Mouse (Mus musculus) midbrain, embryonic 13.5 days (tissue): Measurements from ENCODE around the gene Pear1. TPM values are rescaled to one million over a fixed set of nuclear protein-coding genes. Genes with fewer than 3 reads are reported as not detected.

Source experiments
- ATAC-seq: fragments of 200-750 bp; cut with Nextera tagmentation; 2 replicates; pipeline ENCODE4 v1.8.0; 2017; ENCODE audit warnings: mild to moderate bottlenecking, moderate TSS enrichment, moderate library complexity
- H3K27ac ChIP-seq: fragments of 300-500 bp; sonication (generic); 2 replicates; pipeline ENCODE4 v1.5.1; 2015; ENCODE audit warnings: inconsistent platforms, mild to moderate bottlenecking, moderate library complexity
- H3K27me3 ChIP-seq: fragments of 300-500 bp; sonication (generic); 2 replicates; pipeline ENCODE4 v1.6.1; 2015; ENCODE audit warnings: mild to moderate bottlenecking, inconsistent platforms
- H3K36me3 ChIP-seq: fragments of 300-500 bp; sonication (generic); 2 replicates; pipeline ENCODE4 v1.6.1; 2015; ENCODE audit warnings: mild to moderate bottlenecking, inconsistent platforms
- H3K4me1 ChIP-seq: fragments of 300-500 bp; sonication (generic); replicated peaks from 2 replicates; pipeline ENCODE4 v1.6.1; 2015; ENCODE audit warnings: inconsistent platforms
- H3K4me2 ChIP-seq: fragments of 300-500 bp; sonication (generic); replicated peaks from 2 replicates; pipeline ENCODE4 v1.6.1; 2015; ENCODE audit warnings: moderate library complexity, mild to moderate bottlenecking, inconsistent platforms
- H3K4me3 ChIP-seq: fragments of 300-500 bp; sonication (generic); replicated peaks from 2 replicates; pipeline ENCODE4 v1.5.1; 2015; ENCODE audit warnings: mild to moderate bottlenecking, inconsistent platforms
- H3K9ac ChIP-seq: fragments of 300-500 bp; sonication (generic); replicated peaks from 2 replicates; pipeline ENCODE4 v1.6.1; 2015; ENCODE audit warnings: mild to moderate bottlenecking, inconsistent platforms
- H3K9me3 ChIP-seq: fragments of 300-500 bp; sonication (generic); 2 replicates; pipeline ENCODE4 v1.6.1; 2016; ENCODE audit warnings: mild to moderate bottlenecking, inconsistent platforms
- WGBS: fragments of 180-500 bp; shearing (Covaris S2); methylation state at CpG from one replicate; pipeline ENCODE4 v1.1.7; 2015; 5-methylcytosine and 5-hydroxymethylcytosine counted together
- polyA plus RNA-seq: library from polyadenylated mRNA; unstranded; fragments of >200 nt; fragmentation: Nextera tagmentation; extraction: Ambion mirVana; gene quantifications from 2 replicates; pipeline ENCODE4 v1.2.1, GENCODE M21; 2015

The Pear1 gene
- polyA plus RNA-seq, 1 experiment from 2014 or later: 7.1 TPM

- no peak overlapping the region for H3K4me3 ChIP-seq
- H3K4me1 ChIP-seq: peaks cover 35% of the 10 kb centered on the region
- ATAC-seq: peak; percentile 15; the same call in 1 of the 2 replicates
- H3K9me3 ChIP-seq: no peaks in the 10 kb centered on the region
- no peaks in the 10 kb centered on the region for H3K36me3 ChIP-seq
- WGBS: 57% methylated on average over 23 of the region's 23 CpGs
- peak overlapping the region; percentile 27; the same call in 1 of the 2 replicates for H3K4me2 ChIP-seq
- H3K9ac ChIP-seq: 0 out of 2 replicates have a peak overlapping the region, but pooled peaks have one; percentile 12
- H3K27me3 ChIP-seq: peaks cover 29% of the 10 kb centered on the region
- peak overlapping the region; percentile 51; the same call in 1 of the 2 replicates for H3K27ac ChIP-seq
Observed at GRCm38 (mm10) chr3:87778283-87778682, 45.8 kb downstream of the Pear1 start.

DNA sequence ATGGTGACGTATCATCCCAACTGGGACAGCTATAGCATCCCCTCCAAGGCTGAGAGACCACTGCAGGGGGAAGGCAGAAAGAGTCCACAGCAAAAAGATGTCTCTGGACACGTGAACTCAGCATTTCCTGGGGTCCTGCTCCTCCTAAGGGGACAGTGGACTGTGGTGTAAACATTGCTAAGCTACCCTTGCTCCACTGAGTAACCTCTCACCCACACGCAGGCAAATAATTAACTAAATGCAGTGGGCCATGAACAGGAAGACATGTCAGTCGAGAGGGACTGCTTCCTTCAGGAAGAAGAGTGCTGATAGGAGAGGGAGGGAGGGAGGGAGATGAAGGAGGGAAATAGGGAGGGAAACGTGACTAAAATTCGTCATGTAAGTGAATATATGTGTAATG, 53.0 kb downstream of the Pear1 start:
- 51% methylated on average over 6 of the region's 6 CpGs for WGBS
- no peak overlapping the region for H3K4me2 ChIP-seq
- peaks cover 37% of the 10 kb centered on the region for H3K27me3 ChIP-seq

DNA sequence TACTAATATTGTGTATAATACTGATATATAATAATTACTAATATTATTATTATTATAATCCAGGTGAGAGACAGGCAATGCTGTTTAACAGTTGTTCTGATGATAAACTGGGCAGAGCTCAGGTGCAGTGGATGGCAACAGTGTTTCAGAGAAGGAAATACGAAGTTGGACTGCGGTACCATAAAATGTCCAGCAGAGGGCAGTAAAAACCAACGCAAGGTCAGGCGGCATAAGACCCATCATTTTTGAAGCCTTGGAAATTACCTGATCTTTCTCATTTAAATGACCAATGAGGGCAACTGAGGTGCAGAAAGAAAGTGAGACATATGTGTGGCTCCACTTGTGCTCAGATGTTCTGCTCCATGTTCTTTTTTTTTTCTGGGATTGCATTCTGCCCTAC, 53.8 kb downstream of the Pear1 start:
- peaks cover 43% of the 10 kb centered on the region for H3K27me3 ChIP-seq
- H3K9me3 ChIP-seq: no peaks in the 10 kb centered on the region
- H3K4me2 ChIP-seq: no peak overlapping the region
- no peak overlapping the region for H3K27ac ChIP-seq
- under 1% methylated on average over 4 of the region's 4 CpGs for WGBS
- no peaks in the 10 kb centered on the region for H3K36me3 ChIP-seq
- H3K4me1 ChIP-seq: peaks cover 12% of the 10 kb centered on the region
- no peak for ATAC-seq
- no peak overlapping the region for H3K9ac ChIP-seq
- H3K4me3 ChIP-seq: no peak overlapping the region

More for the DNA sequence above, 53.0 kb downstream of the Pear1 start:
- Histone ChIP-seq H3K9me3 (no peaks in the 10 kb centered on the region), H3K9ac (no peak overlapping the region), H3K4me1 (peaks cover 15% of the 10 kb centered on the region), H3K36me3 (no peaks in the 10 kb centered on the region), H3K4me3 (no peak overlapping the region), H3K27ac (no peak overlapping the region)
- no peak for ATAC-seq

- 80% methylated on average over 8 of the region's 8 CpGs for WGBS
- H3K9me3 ChIP-seq: no peaks in the 10 kb centered on the region
- no peak overlapping the region for H3K4me3 ChIP-seq
- ATAC-seq: no peak
- H3K4me1 ChIP-seq: peaks cover 12% of the 10 kb centered on the region
- H3K9ac ChIP-seq: no peak overlapping the region
- H3K4me2 ChIP-seq: no peak overlapping the region
- no peak overlapping the region for H3K27ac ChIP-seq
- H3K27me3 ChIP-seq: peaks cover 48% of the 10 kb centered on the region
- H3K36me3 ChIP-seq: no peaks in the 10 kb centered on the region
Observed at GRCm38 (mm10) chr3:87769506-87769905, 54.6 kb downstream of the Pear1 start.

GRCm38 (mm10) chr3:87768844-87769243, 55.3 kb downstream of the Pear1 start:
- no peaks in the 10 kb centered on the region for H3K36me3 ChIP-seq

DNA sequence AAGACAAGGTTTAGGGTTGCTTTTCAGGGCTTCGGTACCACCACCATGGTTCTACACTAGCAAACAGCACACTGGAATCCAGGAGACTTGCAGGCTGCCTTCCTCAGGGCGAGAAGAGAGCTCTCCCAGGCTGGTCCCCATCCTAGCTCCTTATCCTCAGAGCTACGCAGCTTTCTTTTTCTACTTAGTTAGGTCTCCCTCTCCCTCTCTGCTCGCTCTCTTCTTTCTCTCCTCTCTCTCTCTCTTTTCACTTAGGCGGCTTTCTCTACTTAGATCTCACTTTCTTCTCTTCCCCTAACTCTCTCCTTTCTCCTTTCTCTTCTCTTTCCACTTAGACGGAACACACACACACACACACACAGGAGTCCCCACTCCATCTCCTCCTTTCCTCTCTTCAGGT, 55.7 kb downstream of the Pear1 start:
- H3K9me3 ChIP-seq: no peaks in the 10 kb centered on the region
- no peak overlapping the region for H3K27ac ChIP-seq
- peaks cover 51% of the 10 kb centered on the region for H3K27me3 ChIP-seq
- 53% methylated on average over 6 of the region's 6 CpGs for WGBS
- H3K36me3 ChIP-seq: no peaks in the 10 kb centered on the region
- H3K4me2 ChIP-seq: peak overlapping the region; percentile 47
- H3K4me1 ChIP-seq: peaks cover 18% of the 10 kb centered on the region
- ATAC-seq: no peak
- peak overlapping the region; percentile 44; the same call in 1 of the 2 replicates for H3K9ac ChIP-seq
- peak overlapping the region; percentile 33 for H3K4me3 ChIP-seq

More at GRCm38 (mm10) chr3:87768844-87769243, 55.3 kb downstream of the Pear1 start:
- Histone ChIP-seq H3K9ac (peak overlapping the region; percentile 44; the same call in 1 of the 2 replicates), H3K9me3 (no peaks in the 10 kb centered on the region), H3K4me2 (peak overlapping the region; percentile 47), H3K4me1 (peaks cover 14% of the 10 kb centered on the region), H3K27me3 (peaks cover 50% of the 10 kb centered on the region), H3K27ac (no peak overlapping the region), H3K4me3 (peak overlapping the region; percentile 33)
- 5% methylated on average over 33 of the region's 37 CpGs for WGBS
- ATAC-seq: peak; percentile 34; the same call in 1 of the 2 replicates

DNA sequence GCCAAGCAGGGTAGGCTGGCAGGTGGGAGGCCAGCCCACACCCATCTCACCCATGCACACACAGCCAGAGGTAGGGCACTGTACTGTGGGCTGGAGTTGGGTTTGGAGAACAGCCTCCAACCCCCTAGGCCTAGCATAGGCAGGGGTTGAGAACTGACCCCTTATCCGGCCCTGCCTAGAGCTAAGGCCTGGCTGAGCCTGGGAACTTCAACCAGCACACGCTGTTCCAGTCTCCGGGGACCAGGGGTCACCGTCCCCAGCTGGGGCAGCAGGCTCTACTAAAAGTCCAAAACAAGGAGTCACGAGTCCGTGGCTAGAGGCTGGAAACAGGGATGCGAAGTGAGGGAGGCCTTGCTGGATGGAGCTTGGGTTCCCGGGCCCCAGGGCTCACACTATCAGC, 56.3 kb downstream of the Pear1 start:
- ATAC-seq: no peak
- Histone ChIP-seq H3K9ac (no peak overlapping the region), H3K9me3 (no peaks in the 10 kb centered on the region), H3K36me3 (no peaks in the 10 kb centered on the region), H3K27me3 (peaks cover 55% of the 10 kb centered on the region), H3K4me1 (peaks cover 16% of the 10 kb centered on the region), H3K4me2 (peak overlapping the region; percentile 11; the same call in 1 of the 2 replicates), H3K27ac (no peak overlapping the region), H3K4me3 (no peak overlapping the region)
- WGBS: 58% methylated on average over 8 of the region's 8 CpGs

GRCm38 (mm10) chr3:87766284-87766667, 57.8 kb downstream of the Pear1 start:
- H3K27ac ChIP-seq: no peak overlapping the region
- H3K4me2 ChIP-seq: no peak overlapping the region
- peaks cover 8% of the 10 kb centered on the region for H3K4me1 ChIP-seq
- no peak overlapping the region for H3K9ac ChIP-seq
- no peak overlapping the region for H3K4me3 ChIP-seq
- no peaks in the 10 kb centered on the region for H3K9me3 ChIP-seq
- 82% methylated on average over 3 of the region's 3 CpGs for WGBS
- peaks cover 55% of the 10 kb centered on the region for H3K27me3 ChIP-seq
- H3K36me3 ChIP-seq: no peaks in the 10 kb centered on the region
- no peak for ATAC-seq

- no peak overlapping the region for H3K27ac ChIP-seq
- whole genome bisulfite sequencing: 77% methylated on average over 5 of the region's 5 CpGs
- no peak overlapping the region for H3K9ac ChIP-seq
- no peak overlapping the region for H3K4me3 ChIP-seq
- ATAC-seq: no peak
- no peaks in the 10 kb centered on the region for H3K36me3 ChIP-seq
- H3K27me3 ChIP-seq: peaks cover 55% of the 10 kb centered on the region
- H3K4me2 ChIP-seq: no peak overlapping the region
- H3K9me3 ChIP-seq: no peaks in the 10 kb centered on the region
- H3K4me1 ChIP-seq: peaks cover 8% of the 10 kb centered on the region
Observed at GRCm38 (mm10) chr3:87765631-87766283, 58.3 kb downstream of the Pear1 start.

DNA sequence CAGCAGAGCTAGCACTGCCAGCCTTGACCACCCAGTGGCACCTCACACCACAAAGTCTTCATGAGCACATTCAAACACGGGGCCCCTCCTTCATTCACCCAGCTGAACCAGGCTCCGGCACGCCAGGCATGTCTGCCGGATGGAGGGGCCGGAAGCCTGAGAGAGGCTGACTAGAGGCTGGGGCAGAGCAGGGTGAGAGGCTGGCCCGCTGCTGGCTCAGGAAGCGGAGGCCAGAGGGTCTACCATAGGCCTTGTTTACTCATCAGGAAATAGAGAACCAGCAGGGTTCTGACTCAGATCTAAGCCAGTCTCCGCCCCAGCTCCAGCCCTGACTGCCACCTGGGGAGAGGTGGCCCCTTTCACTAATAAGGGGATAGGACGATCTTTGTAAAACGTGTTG, 59.0 kb downstream of the Pear1 start:
- Histone ChIP-seq H3K36me3 (no peaks in the 10 kb centered on the region), H3K4me3 (no peak overlapping the region), H3K9ac (no peak overlapping the region), H3K4me2 (no peak overlapping the region), H3K9me3 (no peaks in the 10 kb centered on the region), H3K4me1 (peaks cover 8% of the 10 kb centered on the region), H3K27me3 (peaks cover 55% of the 10 kb centered on the region), H3K27ac (no peak overlapping the region)
- 19% methylated on average over 10 of the region's 10 CpGs for WGBS
- ATAC-seq: no peak; the same call in 1 of the 2 replicates

- Histone ChIP-seq H3K9me3 (no peaks in the 10 kb centered on the region), H3K4me1 (peaks cover 8% of the 10 kb centered on the region), H3K27me3 (peaks cover 50% of the 10 kb centered on the region), H3K27ac (no peak overlapping the region), H3K9ac (no peak overlapping the region), H3K36me3 (no peaks in the 10 kb centered on the region), H3K4me3 (no peak overlapping the region), H3K4me2 (peak overlapping the region; percentile 14; the same call in 1 of the 2 replicates)
- ATAC-seq: no peak
- WGBS: 50% methylated on average over 10 of the region's 10 CpGs
Observed at GRCm38 (mm10) chr3:87764506-87764905, 59.6 kb downstream of the Pear1 start.

- H3K36me3 ChIP-seq: no peaks in the 10 kb centered on the region
- peaks cover 42% of the 10 kb centered on the region for H3K27me3 ChIP-seq
- no peak overlapping the region for H3K27ac ChIP-seq
- H3K9me3 ChIP-seq: no peaks in the 10 kb centered on the region
- H3K4me3 ChIP-seq: no peak overlapping the region
- H3K9ac ChIP-seq: no peak overlapping the region
- H3K4me2 ChIP-seq: peak overlapping the region; percentile 14; the same call in 1 of the 2 replicates
- WGBS: 26% methylated on average over 15 of the region's 15 CpGs
- ATAC-seq: 0 out of 2 replicates have a peak, but pooled peaks have one; percentile 27
- peaks cover 8% of the 10 kb centered on the region for H3K4me1 ChIP-seq
Observed at GRCm38 (mm10) chr3:87763683-87764289, 60.3 kb downstream of the Pear1 start.
